Mouse (Mus musculus) bone marrow, adult 2 months (tissue): ENCODE data around the gene Six2.

Experiments
- CTCF ChIP-seq: fragments of 200-500 bp; IDR thresholded peaks from 2 replicates; pipeline ENCODE4 v1.5.1; 2011; ENCODE audit warnings: low read length, control low read depth; ENCODE audit not compliant: control insufficient read depth, insufficient read depth
- POLR2A ChIP-seq: fragments of 200-500 bp; IDR thresholded peaks from 2 replicates; pipeline ENCODE4 v1.6.1; 2011; ENCODE audit warnings: low read depth, mild to moderate bottlenecking, control low read depth, low read length, borderline replicate concordance; ENCODE audit not compliant: control insufficient read depth

DNA sequence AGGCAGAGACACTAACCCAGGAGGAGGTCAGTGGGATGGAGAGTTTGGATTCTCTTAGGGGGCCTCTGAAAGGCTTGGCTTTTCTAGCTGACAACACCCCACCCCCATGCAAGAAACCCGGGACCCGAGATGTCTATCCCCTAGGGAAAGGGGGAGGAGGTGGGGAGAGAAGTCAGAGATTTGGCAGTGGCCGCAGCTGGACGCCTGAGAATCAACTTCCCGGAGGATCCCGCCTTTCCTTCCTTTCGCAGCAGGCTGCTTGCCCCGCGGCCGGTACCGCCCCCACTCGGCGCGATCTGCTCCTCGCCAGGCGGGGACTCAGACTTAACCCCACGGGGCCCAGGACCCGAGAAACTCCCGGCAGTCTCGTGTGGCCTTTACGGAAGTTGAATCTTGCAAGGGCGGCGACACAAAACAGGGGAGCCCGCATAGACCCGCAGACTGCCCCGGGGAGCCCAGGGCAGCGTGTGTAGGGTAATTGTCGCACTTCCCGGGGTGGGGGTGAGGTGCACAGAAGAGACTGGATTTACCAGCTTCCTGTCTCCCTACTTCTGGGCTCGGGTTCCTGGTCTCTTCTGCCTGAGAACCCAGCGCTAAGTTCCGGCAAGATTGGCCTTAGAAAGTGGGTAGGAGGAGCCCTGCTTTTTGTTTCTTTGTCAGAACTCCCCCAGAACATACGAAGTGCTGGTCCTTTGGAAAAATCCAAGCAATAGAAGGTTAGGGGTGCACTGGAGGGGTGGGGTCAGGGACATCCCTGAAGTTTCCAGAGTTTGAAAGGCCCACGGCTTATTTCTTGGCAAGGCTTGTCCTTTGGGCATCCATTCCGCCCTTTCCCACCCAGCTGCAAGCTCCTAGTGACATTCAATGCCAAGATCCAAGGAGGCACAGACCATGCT is 1.1 kb upstream of the Six2 start:
- TF ChIP-seq CTCF, result no peak
- no peak for TF ChIP-seq POLR2A
